Mouse (Mus musculus) embryonic facial prominence, embryonic 13.5 days (tissue): ENCODE results near the gene Ugt1a2. TPM values are rescaled to one million over a fixed set of nuclear protein-coding genes. Genes with fewer than 3 reads are reported as not detected.

Source experiments
- ATAC-seq: fragments of 200-750 bp; cut with Nextera tagmentation; 2 replicates; pipeline ENCODE4 v1.8.0; 2017; ENCODE audit warnings: low read depth; ENCODE audit not compliant: insufficient number of reproducible peaks, insufficient read depth, low FRiP score, low TSS enrichment
- H3K27ac ChIP-seq: fragments of 300-500 bp; sonication (generic); 2 replicates; pipeline ENCODE4 v1.5.1; 2015; ENCODE audit warnings: moderate library complexity, mild to moderate bottlenecking, inconsistent platforms
- H3K27me3 ChIP-seq: fragments of 300-500 bp; sonication (generic); 2 replicates; pipeline ENCODE4 v1.6.1; 2015; ENCODE audit warnings: mild to moderate bottlenecking, inconsistent platforms
- H3K36me3 ChIP-seq: fragments of 300-500 bp; sonication (generic); 2 replicates; pipeline ENCODE4 v1.6.1; 2015; ENCODE audit warnings: mild to moderate bottlenecking, inconsistent platforms
- H3K4me1 ChIP-seq: fragments of 300-500 bp; sonication (generic); 2 replicates; pipeline ENCODE4 v1.6.1; 2015; ENCODE audit warnings: inconsistent platforms
- H3K4me2 ChIP-seq: fragments of 300-500 bp; sonication (generic); 2 replicates; pipeline ENCODE4 v1.6.1; 2015; ENCODE audit warnings: moderate library complexity, mild to moderate bottlenecking, inconsistent platforms
- H3K4me3 ChIP-seq: fragments of 300-500 bp; sonication (generic); 2 replicates; pipeline ENCODE4 v1.5.1; 2015; ENCODE audit warnings: mild to moderate bottlenecking, inconsistent platforms
- H3K9ac ChIP-seq: fragments of 300-500 bp; sonication (generic); 2 replicates; pipeline ENCODE4 v1.6.1; 2015; ENCODE audit warnings: mild to moderate bottlenecking, inconsistent platforms
- H3K9me3 ChIP-seq: fragments of 300-500 bp; sonication (generic); 2 replicates; pipeline ENCODE4 v1.6.1; 2016; ENCODE audit warnings: inconsistent platforms
- WGBS: fragments of 180-500 bp; shearing (Covaris S2); methylation state at CpG from one replicate; pipeline ENCODE4 v1.1.7; 2015; ENCODE audit warnings: mixed read lengths; 5-methylcytosine and 5-hydroxymethylcytosine counted together
- polyA plus RNA-seq: library from polyadenylated mRNA; unstranded; fragments of >200 nt; fragmentation: Nextera tagmentation; extraction: Ambion mirVana; gene quantifications from 2 replicates; pipeline ENCODE4 v1.2.1, GENCODE M21; 2015

Gene Ugt1a2
- polyA plus RNA-seq, 1 experiment from 2014 or later: not detected

GRCm38 (mm10) chr1:88261706-88262105, 61.3 kb downstream of the Ugt1a2 start:
- Histone ChIP-seq H3K9me3 (peaks cover 17% of the 10 kb centered on the region; the same call in 1 of the 2 replicates), H3K36me3 (peaks cover 75% of the 10 kb centered on the region), H3K9ac (no peak overlapping the region), H3K27me3 (no peaks in the 10 kb centered on the region), H3K4me3 (no peak overlapping the region), H3K27ac (no peak overlapping the region), H3K4me2 (no peak overlapping the region), H3K4me1 (no peaks in the 10 kb centered on the region)
- 87% methylated on average over 7 of the region's 7 CpGs for WGBS
- ATAC-seq: peak; percentile 0; the same call in 1 of the 2 replicates

- Histone ChIP-seq H3K36me3 (peaks cover 81% of the 10 kb centered on the region), H3K27me3 (no peaks in the 10 kb centered on the region), H3K27ac (no peak overlapping the region), H3K9ac (no peak overlapping the region), H3K4me2 (no peak overlapping the region), H3K9me3 (peaks cover 15% of the 10 kb centered on the region; the same call in 1 of the 2 replicates), H3K4me1 (no peaks in the 10 kb centered on the region), H3K4me3 (no peak overlapping the region)
- WGBS: 83% methylated on average over 4 of the region's 4 CpGs
- peak; percentile 6; the same call in 1 of the 2 replicates for ATAC-seq
Measured at GRCm38 (mm10) chr1:88262255-88262654, 61.9 kb downstream of the Ugt1a2 start.

- Histone ChIP-seq H3K27me3 (no peaks in the 10 kb centered on the region), H3K9ac (no peak overlapping the region), H3K36me3 (peaks cover 88% of the 10 kb centered on the region), H3K4me3 (no peak overlapping the region), H3K4me1 (no peaks in the 10 kb centered on the region), H3K9me3 (peaks cover 8% of the 10 kb centered on the region; the same call in 1 of the 2 replicates), H3K4me2 (no peak overlapping the region), H3K27ac (no peak overlapping the region)
- WGBS: 70% methylated on average over 6 of the region's 6 CpGs
- ATAC-seq: no peak
Measured at GRCm38 (mm10) chr1:88262961-88263360, 62.6 kb downstream of the Ugt1a2 start.

GRCm38 (mm10) chr1:88263778-88264177, 63.4 kb downstream of the Ugt1a2 start:
- Histone ChIP-seq H3K4me3 (no peak overlapping the region), H3K27me3 (no peaks in the 10 kb centered on the region), H3K4me1 (no peaks in the 10 kb centered on the region), H3K9me3 (0 out of 2 replicates have a peak, but pooled peaks cover 4% of the 10 kb centered on the region), H3K4me2 (no peak overlapping the region), H3K36me3 (peaks cover 96% of the 10 kb centered on the region), H3K27ac (no peak overlapping the region), H3K9ac (no peak overlapping the region)
- 91% methylated on average over 5 of the region's 5 CpGs for WGBS
- ATAC-seq: no peak

- Histone ChIP-seq H3K36me3 (peaks cover 100% of the 10 kb centered on the region), H3K4me3 (no peak overlapping the region), H3K9me3 (0 out of 2 replicates have a peak, but pooled peaks cover 4% of the 10 kb centered on the region), H3K9ac (no peak overlapping the region), H3K4me2 (no peak overlapping the region), H3K27me3 (no peaks in the 10 kb centered on the region), H3K27ac (no peak overlapping the region), H3K4me1 (no peaks in the 10 kb centered on the region)
- ATAC-seq: no peak
- WGBS: 89% methylated on average over 7 of the region's 7 CpGs
Measured at GRCm38 (mm10) chr1:88264237-88264868, 64.0 kb downstream of the Ugt1a2 start.

- H3K4me1 ChIP-seq: no peaks in the 10 kb centered on the region
- H3K4me2 ChIP-seq: no peak overlapping the region
- H3K27me3 ChIP-seq: no peaks in the 10 kb centered on the region
- 78% methylated on average over 4 of the region's 4 CpGs for WGBS
- no peak overlapping the region for H3K9ac ChIP-seq
- no peak overlapping the region for H3K27ac ChIP-seq
- 0 out of 2 replicates have a peak, but pooled peaks cover 4% of the 10 kb centered on the region for H3K9me3 ChIP-seq
- ATAC-seq: no peak
- no peak overlapping the region for H3K4me3 ChIP-seq
- peaks cover 100% of the 10 kb centered on the region for H3K36me3 ChIP-seq
Measured at GRCm38 (mm10) chr1:88264869-88265240, 64.5 kb downstream of the Ugt1a2 start.

GRCm38 (mm10) chr1:88266123-88266522, 65.7 kb downstream of the Ugt1a2 start:
- H3K4me3 ChIP-seq: no peak overlapping the region
- 89% methylated on average over 13 of the region's 13 CpGs for WGBS
- H3K27me3 ChIP-seq: no peaks in the 10 kb centered on the region
- H3K9me3 ChIP-seq: 0 out of 2 replicates have a peak, but pooled peaks cover 4% of the 10 kb centered on the region
- no peak overlapping the region for H3K9ac ChIP-seq
- H3K4me2 ChIP-seq: no peak overlapping the region
- no peak for ATAC-seq
- H3K27ac ChIP-seq: no peak overlapping the region
- peaks cover 91% of the 10 kb centered on the region for H3K36me3 ChIP-seq
- H3K4me1 ChIP-seq: no peaks in the 10 kb centered on the region

GRCm38 (mm10) chr1:88267489-88267888, 67.1 kb downstream of the Ugt1a2 start:
- Histone ChIP-seq H3K27ac (no peak overlapping the region), H3K9me3 (0 out of 2 replicates have a peak, but pooled peaks cover 4% of the 10 kb centered on the region), H3K36me3 (peaks cover 89% of the 10 kb centered on the region), H3K9ac (no peak overlapping the region), H3K4me1 (no peaks in the 10 kb centered on the region), H3K4me2 (no peak overlapping the region), H3K4me3 (no peak overlapping the region), H3K27me3 (no peaks in the 10 kb centered on the region)
- whole genome bisulfite sequencing: 95% methylated on average over 6 of the region's 6 CpGs
- no peak for ATAC-seq

GRCm38 (mm10) chr1:88268070-88268469, 67.7 kb downstream of the Ugt1a2 start:
- Histone ChIP-seq H3K27ac (no peak overlapping the region), H3K4me1 (no peaks in the 10 kb centered on the region), H3K9ac (no peak overlapping the region), H3K4me3 (no peak overlapping the region), H3K9me3 (0 out of 2 replicates have a peak, but pooled peaks cover 4% of the 10 kb centered on the region), H3K36me3 (peaks cover 89% of the 10 kb centered on the region), H3K4me2 (no peak overlapping the region), H3K27me3 (no peaks in the 10 kb centered on the region)
- 85% methylated on average over 6 of the region's 6 CpGs for WGBS
- ATAC-seq: no peak

Other genes with a start within 250 kb of the Ugt1a2 start
- 52.3 and 54.0 TPM in 2 replicates for gene Usp40, start 192.1 kb upstream of the Ugt1a2 start, polyA plus RNA-seq
- gene Ugt1a10, start 145.2 kb upstream of the Ugt1a2 start, polyA plus RNA-seq: not detected in 2 replicates
- gene Ugt1a9, start 129.8 kb upstream of the Ugt1a2 start, polyA plus RNA-seq: not detected in 2 replicates
- gene Ugt1a8, start 112.8 kb upstream of the Ugt1a2 start, polyA plus RNA-seq: not detected in 2 replicates
- gene Ugt1a7c, start 105.5 kb upstream of the Ugt1a2 start, polyA plus RNA-seq: 1.6 and 1.7 TPM in 2 replicates
- 0.17 and 0.29 TPM in 2 replicates for gene Ugt1a6b, start 97.3 kb upstream of the Ugt1a2 start, polyA plus RNA-seq
- 4.4 and 4.8 TPM in 2 replicates for gene Ugt1a6a, start 65.8 kb upstream of the Ugt1a2 start, polyA plus RNA-seq
- not detected in 2 replicates for gene Ugt1a5, start 34.6 kb upstream of the Ugt1a2 start, polyA plus RNA-seq
- gene Dnajb3, start 5.2 kb downstream of the Ugt1a2 start, polyA plus RNA-seq: 11.6 and 13.2 TPM in 2 replicates
- gene Ugt1a1, start 11.4 kb downstream of the Ugt1a2 start, polyA plus RNA-seq: not detected in 2 replicates
- 1.1 and 1.2 TPM in 2 replicates for gene Mroh2a, start 26.4 kb downstream of the Ugt1a2 start, polyA plus RNA-seq
- 198 and 204 TPM in 2 replicates for gene Hjurp, start 77.0 kb downstream of the Ugt1a2 start, polyA plus RNA-seq
- gene Trpm8, start 77.1 kb downstream of the Ugt1a2 start, polyA plus RNA-seq: not detected in 2 replicates
- gene Spp2, start 206.4 kb downstream of the Ugt1a2 start, polyA plus RNA-seq: 3.8 TPM in 1 of 2 replicates, not detected in the other